Mouse (Mus musculus) lung, postnatal 25 days (tissue): Measurements from ENCODE around the gene Naglu.
"Not testable (repeated sequence)": the region's sequence is repeated elsewhere in the genome, so short reads cannot be mapped to it uniquely, and the experiment has no call there.

Source experiments
- DNase-seq: peaks from one replicate; pipeline ENCODE4 v3.0.0; 2022; ENCODE audit warnings: low spot score

Gene Naglu

DNA sequence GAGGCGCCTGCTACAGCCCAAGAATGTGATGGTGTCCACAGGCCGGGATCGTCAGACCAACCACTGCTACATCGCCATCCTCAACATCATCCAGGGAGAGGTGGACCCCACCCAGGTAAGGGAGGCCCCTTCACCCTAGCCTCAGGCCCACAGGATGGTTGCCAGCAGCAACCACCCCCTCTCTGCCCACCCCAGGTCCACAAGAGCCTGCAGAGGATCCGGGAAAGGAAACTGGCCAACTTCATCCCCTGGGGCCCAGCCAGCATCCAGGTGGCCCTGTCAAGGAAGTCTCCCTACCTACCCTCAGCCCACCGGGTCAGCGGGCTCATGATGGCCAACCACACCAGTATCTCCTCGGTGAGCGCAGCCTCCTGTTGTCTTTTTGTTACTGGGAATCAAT lies 55.2 kb downstream of the Naglu start:
- not testable (repeated sequence) for DNase-seq

DNA sequence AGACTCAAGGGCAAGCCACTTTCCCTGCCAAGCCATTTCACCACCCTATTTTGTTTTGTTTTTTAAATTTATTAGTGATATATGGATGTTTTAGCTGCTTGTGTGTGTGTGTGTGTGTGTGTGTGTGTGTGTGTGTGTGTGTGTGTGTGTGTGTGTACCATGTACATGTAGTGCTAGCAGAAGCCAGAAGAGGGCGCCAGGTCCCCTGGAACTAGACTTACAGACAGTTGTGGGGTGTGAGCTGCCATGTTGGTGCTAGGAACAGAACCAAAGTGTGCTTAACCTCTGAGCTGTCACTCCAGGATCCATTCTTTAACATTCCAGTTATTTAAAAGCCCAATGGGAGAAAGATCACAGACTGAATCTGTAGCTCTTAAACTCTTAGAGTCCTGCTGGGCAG lies 57.3 kb downstream of the Naglu start:
- no peak for DNase-seq
